Mouse (Mus musculus) ES-Bruce4 (cell line): ENCODE measurements around the gene Pgd. TPM values are rescaled to one million over a fixed set of nuclear protein-coding genes. Genes with fewer than 3 reads are reported as not detected.
"Not testable (repeated sequence)": the region's sequence is repeated elsewhere in the genome, so short reads cannot be mapped to it uniquely, and the experiment has no call there.

Experiments
- H3K27ac ChIP-seq: 2 replicates; pipeline ENCODE4 v1.5.1; 2012; ENCODE audit warnings: low read length, inconsistent platforms; ENCODE audit not compliant: insufficient read depth
- H3K27me3 ChIP-seq: 2 replicates; pipeline ENCODE4 v1.6.1; 2012; ENCODE audit warnings: mild to moderate bottlenecking, low read length, inconsistent platforms; ENCODE audit not compliant: control insufficient read depth, poor library complexity, insufficient read depth, severe bottlenecking
- H3K36me3 ChIP-seq: 2 replicates; pipeline ENCODE4 v1.6.1; 2012; ENCODE audit warnings: inconsistent platforms, mild to moderate bottlenecking, low read length, moderate library complexity; ENCODE audit not compliant: control insufficient read depth, poor library complexity, insufficient read depth, severe bottlenecking
- H3K4me1 ChIP-seq: one replicate; pipeline ENCODE4 v1.8.1; 2011; ENCODE audit warnings: low read length; ENCODE audit not compliant: control insufficient read depth, insufficient read depth
- H3K4me3 ChIP-seq: 2 replicates; pipeline ENCODE4 v1.5.1; 2011; ENCODE audit warnings: low read depth, mild to moderate bottlenecking, low read length
- H3K9ac ChIP-seq: 2 replicates; pipeline ENCODE4 v1.6.1; 2012; ENCODE audit warnings: low read depth, mild to moderate bottlenecking, inconsistent platforms; ENCODE audit not compliant: poor library complexity, severe bottlenecking
- H3K9me3 ChIP-seq: replicated peaks from 2 replicates; pipeline ENCODE4 v1.6.1; 2012; ENCODE audit warnings: mild to moderate bottlenecking, low read length, inconsistent platforms; ENCODE audit not compliant: control insufficient read depth, poor library complexity, insufficient read depth, severe bottlenecking
- CTCF ChIP-seq: IDR thresholded peaks from one replicate; pipeline ENCODE4 v1.8.1; 2011; ENCODE audit warnings: low read depth, low read length
- EP300 ChIP-seq: IDR thresholded peaks from 2 replicates; pipeline ENCODE4 v1.6.1; 2011; ENCODE audit warnings: low read depth, low read length; ENCODE audit not compliant: insufficient read depth
- POLR2A ChIP-seq: IDR thresholded peaks from one replicate; pipeline ENCODE4 v1.8.1; 2011; ENCODE audit warnings: low read length; ENCODE audit not compliant: insufficient read depth
- polyA plus RNA-seq: library from polyadenylated mRNA; stranded (reverse); fragments of >200 nt; gene quantifications from 2 replicates; pipeline ENCODE4 v1.2.4, GENCODE M21; 2011; ENCODE audit warnings: low read depth; ENCODE audit not compliant: missing spikeins, insufficient read depth, insufficient read length

Pgd gene
- polyA plus RNA-seq, 1 experiment = 109 TPM

- Histone ChIP-seq H3K9ac (no peak overlapping the region), H3K36me3 (peaks cover 11% of the 10 kb centered on the region; the same call in 1 of the 2 replicates), H3K4me1 (no peaks in the 10 kb centered on the region), H3K9me3 (no peaks in the 10 kb centered on the region), H3K27me3 (no peaks in the 10 kb centered on the region), H3K27ac (no peak overlapping the region), H3K4me3 (no peak overlapping the region)
- TF ChIP-seq POLR2A = no peak
- no peak for TF ChIP-seq EP300
- TF ChIP-seq CTCF = no peak
Measured at GRCm38 (mm10) chr4:149128467-149128866, 38.1 kb downstream of the Pgd start.

- H3K27me3 ChIP-seq = no peaks in the 10 kb centered on the region
- H3K36me3 ChIP-seq = peaks cover 9% of the 10 kb centered on the region; the same call in 1 of the 2 replicates
- no peak within 1 kb of the TSS for H3K4me3 ChIP-seq
- no peak within 1 kb of the TSS for H3K9ac ChIP-seq
- H3K9me3 ChIP-seq = no peaks in the 10 kb centered on the region
- H3K4me1 ChIP-seq = no peaks in the 10 kb centered on the region
- H3K27ac ChIP-seq = no peak within 1 kb of the TSS
- TF ChIP-seq EP300 = no peak
- no peak for TF ChIP-seq CTCF
- no peak for TF ChIP-seq POLR2A
Measured at GRCm38 (mm10) chr4:149126663-149127062, 39.9 kb downstream of the Pgd start, which contains the start of gene Cort. TSS of gene Cort (minus strand) at chr4:149126763.

GRCm38 (mm10) chr4:149126115-149126509 lies 40.5 kb downstream of the Pgd start:
- TF ChIP-seq POLR2A (no peak), EP300 (no peak), CTCF (no peak)
- Histone ChIP-seq H3K4me3 (no peak overlapping the region), H3K36me3 (peaks cover 7% of the 10 kb centered on the region; the same call in 1 of the 2 replicates), H3K9me3 (no peaks in the 10 kb centered on the region), H3K9ac (no peak overlapping the region), H3K27me3 (no peaks in the 10 kb centered on the region), H3K27ac (no peak overlapping the region), H3K4me1 (no peaks in the 10 kb centered on the region)

GRCm38 (mm10) chr4:149125341-149126114 lies 41.0 kb downstream of the Pgd start:
- H3K27ac ChIP-seq = no peak overlapping the region
- peaks cover 7% of the 10 kb centered on the region; the same call in 1 of the 2 replicates for H3K36me3 ChIP-seq
- no peaks in the 10 kb centered on the region for H3K4me1 ChIP-seq
- no peak for TF ChIP-seq CTCF
- 0 out of 2 replicates have a peak, but pooled peaks have one; percentile 15 for TF ChIP-seq EP300
- no peak for TF ChIP-seq POLR2A
- H3K27me3 ChIP-seq = no peaks in the 10 kb centered on the region
- no peak overlapping the region for H3K4me3 ChIP-seq
- no peak overlapping the region for H3K9ac ChIP-seq
- no peaks in the 10 kb centered on the region for H3K9me3 ChIP-seq

- no peak overlapping the region for H3K4me3 ChIP-seq
- 0 out of 2 replicates have a peak, but pooled peaks have one; percentile 48 for TF ChIP-seq EP300
- TF ChIP-seq POLR2A = no peak
- TF ChIP-seq CTCF = no peak
- H3K27me3 ChIP-seq = no peaks in the 10 kb centered on the region
- no peaks in the 10 kb centered on the region for H3K9me3 ChIP-seq
- H3K4me1 ChIP-seq = peaks cover 2% of the 10 kb centered on the region
- H3K36me3 ChIP-seq = 0 out of 2 replicates have a peak, but pooled peaks cover 3% of the 10 kb centered on the region
- peak overlapping the region; percentile 24 for H3K27ac ChIP-seq
- no peak overlapping the region for H3K9ac ChIP-seq
Measured at GRCm38 (mm10) chr4:149123432-149123831, 43.1 kb downstream of the Pgd start.

GRCm38 (mm10) chr4:149119978-149120562 lies 46.5 kb downstream of the Pgd start:
- H3K4me1 ChIP-seq, H3K27me3 ChIP-seq, H3K36me3 ChIP-seq, H3K27ac ChIP-seq, H3K9me3 ChIP-seq, H3K9ac ChIP-seq, H3K4me3 ChIP-seq: not testable (repeated sequence)
